Mouse (Mus musculus) forebrain, embryonic 10.5 days (tissue): Measurements from ENCODE around the gene Gpr135. TPM values are rescaled to one million over a fixed set of nuclear protein-coding genes. Genes with fewer than 3 reads are reported as not detected.

Source experiments
- DNase-seq: peaks from one replicate; pipeline ENCODE4 v3.0.0-alpha.2; 2017; ENCODE audit warnings: low spot score; ENCODE audit errors: extremely low spot score
- H3K27ac ChIP-seq: fragments of 300-500 bp; sonication (generic); 2 replicates; pipeline ENCODE4 v1.5.1; 2016; ENCODE audit warnings: mild to moderate bottlenecking
- H3K27me3 ChIP-seq: fragments of 300-500 bp; sonication (generic); 2 replicates; pipeline ENCODE4 v1.6.1; 2016; ENCODE audit warnings: mild to moderate bottlenecking; ENCODE audit not compliant: poor library complexity, severe bottlenecking
- H3K36me3 ChIP-seq: fragments of 300-500 bp; sonication (generic); replicated peaks from 2 replicates; pipeline ENCODE4 v1.6.1; 2016; ENCODE audit warnings: mild to moderate bottlenecking, moderate library complexity
- H3K4me1 ChIP-seq: fragments of 300-500 bp; sonication (generic); 2 replicates; pipeline ENCODE4 v1.6.1; 2016
- H3K4me3 ChIP-seq: fragments of 300-500 bp; sonication (generic); 2 replicates; pipeline ENCODE4 v1.5.1; 2016; ENCODE audit warnings: mild to moderate bottlenecking, moderate library complexity
- H3K9me3 ChIP-seq: fragments of 300-500 bp; sonication (generic); 2 replicates; pipeline ENCODE4 v1.6.1; 2016; ENCODE audit warnings: mild to moderate bottlenecking, moderate library complexity
- WGBS: fragments of 180-500 bp; shearing (Covaris S2); methylation state at CpG from one replicate; pipeline ENCODE4 v1.1.7; 2016; 5-methylcytosine and 5-hydroxymethylcytosine counted together
- polyA plus RNA-seq: library from polyadenylated mRNA; unstranded; fragments of >200 nt; fragmentation: Nextera tagmentation; extraction: Ambion mirVana; gene quantifications from 2 replicates; pipeline ENCODE4 v1.2.1, GENCODE M21; 2016

Gene Gpr135
- 0.32 and 0.57 TPM in 2 replicates for polyA plus RNA-seq

GRCm38 (mm10) chr12:72070327-72071269, at the start of gene Gpr135:
Gene Gpr135, minus strand, starts transcription at chr12:72071125.
- H3K36me3 ChIP-seq: peaks cover 13% of the 10 kb centered on the region
- H3K4me1 ChIP-seq: peaks cover 18% of the 10 kb centered on the region
- peak; percentile 87 for DNase-seq
- H3K9me3 ChIP-seq: peaks cover 4% of the 10 kb centered on the region; the same call in 1 of the 2 replicates
- peak within 1 kb of the TSS; percentile 80 for H3K4me3 ChIP-seq
- H3K27me3 ChIP-seq: peaks cover 57% of the 10 kb centered on the region
- WGBS: under 1% methylated on average over 88 of the region's 94 CpGs
- peak within 1 kb of the TSS; percentile 83 for H3K27ac ChIP-seq

- Histone ChIP-seq H3K4me3 (no peak overlapping the region), H3K27ac (no peak overlapping the region), H3K9me3 (no peaks in the 10 kb centered on the region), H3K27me3 (no peaks in the 10 kb centered on the region), H3K4me1 (no peaks in the 10 kb centered on the region), H3K36me3 (no peaks in the 10 kb centered on the region)
- whole genome bisulfite sequencing: 88% methylated on average over 21 of the region's 23 CpGs
- no peak for DNase-seq
Observed at GRCm38 (mm10) chr12:72115686-72116345, 44.9 kb upstream of the Gpr135 start.

- Histone ChIP-seq H3K36me3 (no peaks in the 10 kb centered on the region), H3K9me3 (no peaks in the 10 kb centered on the region), H3K4me3 (no peak overlapping the region), H3K4me1 (no peaks in the 10 kb centered on the region; the same call in 1 of the 2 replicates), H3K27ac (no peak overlapping the region), H3K27me3 (no peaks in the 10 kb centered on the region)
- 86% methylated on average over 6 of the region's 6 CpGs for WGBS
- no peak for DNase-seq
Observed at GRCm38 (mm10) chr12:72115126-72115525, 44.2 kb upstream of the Gpr135 start.

- peak; percentile 39 for DNase-seq
- Histone ChIP-seq H3K4me3 (0 out of 2 replicates have a peak overlapping the region, but pooled peaks have one; percentile 10), H3K27me3 (peaks cover 6% of the 10 kb centered on the region; the same call in 1 of the 2 replicates), H3K27ac (no peak overlapping the region), H3K4me1 (peaks cover 4% of the 10 kb centered on the region; the same call in 1 of the 2 replicates), H3K36me3 (peaks cover 16% of the 10 kb centered on the region), H3K9me3 (no peaks in the 10 kb centered on the region)
- WGBS: 34% methylated on average over 14 of the region's 14 CpGs
Observed at GRCm38 (mm10) chr12:72104525-72105281, 33.8 kb upstream of the Gpr135 start.

DNA sequence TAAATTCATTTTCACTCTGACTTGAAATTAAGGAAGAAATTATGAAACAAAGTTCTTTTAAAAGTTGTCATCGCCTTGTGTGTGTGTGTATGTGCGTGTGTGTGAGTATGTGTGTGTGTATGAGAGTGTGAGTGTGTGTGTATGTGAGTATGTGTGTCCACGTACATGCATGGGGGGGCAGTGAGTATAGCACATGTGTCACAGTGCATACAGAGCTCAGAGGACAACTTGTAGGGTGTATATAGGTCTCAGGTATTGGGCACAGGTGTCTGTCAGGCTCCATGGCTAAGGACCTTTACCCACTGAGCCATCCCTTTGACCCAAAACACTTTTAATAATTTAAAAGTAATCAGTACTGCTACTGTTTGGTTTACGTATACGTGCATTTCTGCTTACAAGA, 33.1 kb upstream of the Gpr135 start:
- Histone ChIP-seq H3K27me3 (peaks cover 6% of the 10 kb centered on the region; the same call in 1 of the 2 replicates), H3K4me3 (no peak overlapping the region), H3K36me3 (peaks cover 23% of the 10 kb centered on the region), H3K4me1 (peaks cover 4% of the 10 kb centered on the region; the same call in 1 of the 2 replicates), H3K9me3 (no peaks in the 10 kb centered on the region), H3K27ac (no peak overlapping the region)
- no peak for DNase-seq
- WGBS: 87% methylated on average over 5 of the region's 5 CpGs

DNA sequence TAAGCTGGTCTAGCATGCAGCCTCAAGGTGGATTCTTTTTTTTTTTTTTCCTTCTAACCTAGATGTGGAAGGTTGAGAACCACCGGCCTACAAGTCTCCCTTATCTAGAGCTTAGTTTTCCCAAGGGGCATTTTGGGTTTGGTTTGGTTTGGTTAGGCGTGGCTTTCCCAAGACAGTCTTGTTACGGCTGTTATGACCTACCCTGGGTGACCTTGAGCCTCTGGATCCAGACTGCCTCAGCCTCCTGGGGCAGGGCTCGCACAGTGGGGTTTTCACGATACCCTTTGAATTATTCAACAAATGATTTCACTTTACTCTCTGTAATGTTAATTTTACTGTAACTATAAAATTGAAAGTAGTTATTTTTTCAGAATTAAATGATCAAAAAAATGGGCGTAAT, 31.9 kb upstream of the Gpr135 start:
- Histone ChIP-seq H3K9me3 (no peaks in the 10 kb centered on the region), H3K4me1 (peaks cover 4% of the 10 kb centered on the region; the same call in 1 of the 2 replicates), H3K27me3 (peaks cover 6% of the 10 kb centered on the region; the same call in 1 of the 2 replicates), H3K4me3 (no peak overlapping the region), H3K36me3 (peaks cover 30% of the 10 kb centered on the region), H3K27ac (no peak overlapping the region)
- no peak for DNase-seq
- 83% methylated on average over 6 of the region's 6 CpGs for WGBS

DNA sequence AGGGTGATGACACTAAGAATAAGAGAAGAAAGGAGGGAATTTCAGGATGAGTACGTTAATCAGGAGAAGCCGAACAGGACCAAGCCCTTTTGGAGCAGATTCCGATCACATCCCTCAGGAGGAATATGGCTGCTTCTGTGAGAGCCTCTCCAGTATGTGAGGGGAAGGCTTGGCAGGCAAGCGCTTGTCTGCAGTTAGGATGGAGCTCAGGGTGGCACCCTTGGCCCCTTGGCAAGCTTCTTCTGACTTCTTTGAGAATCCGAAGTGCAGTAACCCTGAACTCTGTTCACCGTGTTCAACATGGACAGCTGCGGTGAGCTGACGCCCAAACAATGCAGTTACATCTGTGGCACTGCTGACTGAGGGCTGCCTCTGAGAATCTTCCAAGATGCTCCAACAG, 26.0 kb upstream of the Gpr135 start:
- no peak overlapping the region for H3K4me3 ChIP-seq
- peaks cover 87% of the 10 kb centered on the region for H3K36me3 ChIP-seq
- 95% methylated on average over 8 of the region's 8 CpGs for WGBS
- no peaks in the 10 kb centered on the region for H3K4me1 ChIP-seq
- no peaks in the 10 kb centered on the region for H3K9me3 ChIP-seq
- no peaks in the 10 kb centered on the region for H3K27me3 ChIP-seq
- no peak overlapping the region for H3K27ac ChIP-seq
- DNase-seq: no peak

- Histone ChIP-seq H3K27ac (no peak overlapping the region), H3K36me3 (peaks cover 52% of the 10 kb centered on the region)
- 92% methylated on average over 4 of the region's 4 CpGs for WGBS
Observed at GRCm38 (mm10) chr12:72089802-72090201, 18.9 kb upstream of the Gpr135 start.

DNA sequence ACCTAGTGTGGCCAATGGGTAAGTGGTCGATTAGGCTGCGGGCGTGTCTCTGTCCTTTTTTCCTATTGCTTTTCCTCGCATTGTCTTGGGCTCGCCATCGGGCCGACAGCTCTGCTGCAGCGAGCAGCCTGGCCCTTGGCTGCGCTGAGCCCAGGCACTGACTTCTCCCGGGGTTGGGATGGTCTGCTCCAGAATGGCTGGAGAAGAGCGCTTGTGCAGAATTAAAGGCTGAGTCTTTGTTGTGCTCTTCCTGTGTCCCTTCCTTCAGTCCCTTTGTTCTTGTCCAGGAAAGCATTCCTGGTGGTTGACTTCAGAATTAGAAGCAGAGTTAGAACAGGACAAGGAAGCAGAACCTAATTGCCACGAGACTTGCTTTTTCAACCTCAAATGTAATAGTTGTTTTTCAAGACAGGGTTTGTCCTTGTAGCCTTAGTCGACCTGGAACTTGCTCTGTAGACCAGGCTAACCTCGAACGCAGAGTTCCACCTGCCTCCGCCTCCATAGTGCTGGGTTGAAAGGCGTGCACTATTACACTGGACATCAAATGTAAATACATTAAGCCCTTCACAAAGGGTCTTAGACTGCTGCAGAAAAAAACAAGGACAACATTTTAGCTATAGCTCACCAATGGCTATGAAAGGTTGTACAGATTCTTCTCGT, 15.4 kb upstream of the Gpr135 start:
- H3K4me3 ChIP-seq: peak overlapping the region; percentile 74
- peaks cover 41% of the 10 kb centered on the region for H3K4me1 ChIP-seq
- DNase-seq: no peak
- peaks cover 17% of the 10 kb centered on the region for H3K36me3 ChIP-seq
- 2% methylated on average over 18 of the region's 18 CpGs for WGBS
- H3K9me3 ChIP-seq: no peaks in the 10 kb centered on the region
- H3K27me3 ChIP-seq: no peaks in the 10 kb centered on the region
- H3K27ac ChIP-seq: peak overlapping the region; percentile 95

More at GRCm38 (mm10) chr12:72089802-72090201, 18.9 kb upstream of the Gpr135 start:
- Histone ChIP-seq H3K27me3 (no peaks in the 10 kb centered on the region), H3K9me3 (no peaks in the 10 kb centered on the region), H3K4me3 (no peak overlapping the region), H3K4me1 (peaks cover 20% of the 10 kb centered on the region)
- DNase-seq: no peak

GRCm38 (mm10) chr12:72085329-72086165, 14.6 kb upstream of the Gpr135 start, which contains the start of the genes L3hypdh and Jkamp:
Gene L3hypdh, minus strand, starts transcription at chr12:72085439.
Gene Jkamp, plus strand, starts transcription at chr12:72085589.
- Histone ChIP-seq H3K36me3 (peaks cover 10% of the 10 kb centered on the region), H3K9me3 (no peaks in the 10 kb centered on the region), H3K4me3 (peak within 1 kb of the TSS; percentile 74), H3K4me1 (peaks cover 41% of the 10 kb centered on the region), H3K27ac (peak within 1 kb of the TSS; percentile 95), H3K27me3 (no peaks in the 10 kb centered on the region)
- peak; percentile 100 for DNase-seq
- under 1% methylated on average over 60 of the region's 60 CpGs for WGBS

- Histone ChIP-seq H3K4me3 (peak overlapping the region; percentile 74), H3K4me1 (peaks cover 41% of the 10 kb centered on the region), H3K9me3 (no peaks in the 10 kb centered on the region), H3K27ac (peak overlapping the region; percentile 95), H3K36me3 (peaks cover 4% of the 10 kb centered on the region; the same call in 1 of the 2 replicates), H3K27me3 (no peaks in the 10 kb centered on the region)
- 0% methylated on average over 31 of the region's 31 CpGs for WGBS
- no peak for DNase-seq
Observed at GRCm38 (mm10) chr12:72085024-72085328, 14.1 kb upstream of the Gpr135 start.
